Mouse (Mus musculus) brain, embryonic 14.5 days (tissue): ENCODE measurements around the gene Olfr524.

Experiments
- CTCF ChIP-seq: fragments of 200-500 bp; IDR thresholded peaks from 2 replicates; pipeline ENCODE4 v1.5.1; 2012; ENCODE audit warnings: inconsistent platforms, mild to moderate bottlenecking, moderate library complexity, borderline replicate concordance; ENCODE audit not compliant: insufficient read depth, insufficient read length; ENCODE audit errors: extremely low read depth
- POLR2A ChIP-seq: fragments of 200-500 bp; IDR thresholded peaks from 2 replicates; pipeline ENCODE4 v1.6.1; 2012; ENCODE audit warnings: mild to moderate bottlenecking, inconsistent platforms, borderline replicate concordance; ENCODE audit not compliant: poor library complexity, insufficient read depth, insufficient read length, severe bottlenecking; ENCODE audit errors: extremely low read depth

DNA sequence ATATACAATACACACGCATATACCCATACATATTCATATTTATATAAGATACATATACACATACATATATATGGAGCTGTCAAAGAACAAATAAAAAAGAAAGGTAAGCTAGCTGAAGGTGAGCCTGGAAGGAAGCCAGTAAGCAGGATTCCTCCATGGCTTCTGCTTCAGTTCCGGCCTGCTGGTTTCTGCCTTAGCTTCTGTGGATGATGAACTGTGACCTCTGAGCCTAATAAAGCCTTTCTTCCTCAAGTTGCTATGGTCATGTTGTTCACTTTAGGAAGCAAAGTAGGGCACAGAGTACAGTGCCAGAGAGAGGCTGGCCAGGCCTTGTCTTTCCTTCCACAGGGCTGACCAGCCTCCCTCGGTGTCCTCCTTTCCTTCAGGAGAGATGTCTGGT lies 34.9 kb downstream of the Olfr524 start:
- TF ChIP-seq CTCF (no peak), POLR2A (no peak)
